Mouse (Mus musculus): ENCODE measurements around the gene Spesp1. TPM values are rescaled to one million over a fixed set of nuclear protein-coding genes. Genes with fewer than 3 reads are reported as not detected.
A peak's percentile ranks its signal among the peaks of the same experiment; 100 is the strongest.

Spesp1 gene
- total RNA-seq, 2 experiments from 2014 or later = not detected

DNA sequence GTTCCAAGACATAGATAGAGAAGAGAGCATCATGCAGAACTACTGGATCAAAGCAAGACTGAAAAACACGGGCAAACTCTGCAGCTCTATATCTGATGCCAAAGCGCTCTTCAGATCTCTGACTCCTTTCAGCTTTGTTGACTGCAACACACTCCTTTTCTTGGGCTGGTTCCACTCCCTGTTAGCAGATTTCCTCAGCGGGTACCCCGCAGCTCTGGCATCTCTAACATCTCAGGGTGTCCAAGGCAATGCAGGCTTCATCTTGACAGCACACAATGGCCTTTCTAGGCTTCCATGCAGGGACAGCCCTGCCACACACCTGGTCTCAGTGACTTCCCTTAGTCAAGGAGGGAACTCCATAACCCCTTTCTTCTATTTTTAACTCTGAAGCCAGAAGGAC lies 31.7 kb downstream of the Spesp1 start:
- no peak for ATAC-seq (replicated peaks; ENCODE audit: poor library complexity, severe bottlenecking)

DNA sequence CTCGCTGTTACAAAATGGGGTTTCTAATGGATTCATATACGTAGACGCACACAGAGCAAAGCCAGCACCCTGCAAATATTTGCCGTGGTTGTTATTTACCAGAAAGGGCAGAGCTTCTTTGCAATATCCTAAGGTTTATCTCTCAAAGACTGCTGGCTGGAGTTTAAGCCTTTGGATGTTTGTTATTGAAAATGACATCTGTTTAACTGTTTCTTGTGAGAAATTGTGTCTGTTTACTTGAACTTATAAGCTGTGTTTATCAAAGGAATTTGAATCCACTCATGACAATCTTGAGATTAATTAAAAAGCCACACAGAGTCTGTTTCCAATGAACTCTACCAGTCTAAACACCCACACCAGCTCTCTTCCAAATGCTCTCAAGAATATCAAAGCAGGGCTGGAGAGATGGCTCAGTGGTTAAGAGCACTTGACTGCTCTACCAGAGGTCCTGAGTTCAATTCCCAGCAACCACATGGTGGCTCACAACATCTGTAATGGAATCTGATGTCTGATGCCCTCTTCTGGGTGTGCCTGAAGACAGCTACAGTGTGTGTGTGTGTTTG lies 35.5 kb downstream of the Spesp1 start:
- ATAC-seq (replicated peaks; ENCODE audit: poor library complexity, severe bottlenecking) = no peak

DNA sequence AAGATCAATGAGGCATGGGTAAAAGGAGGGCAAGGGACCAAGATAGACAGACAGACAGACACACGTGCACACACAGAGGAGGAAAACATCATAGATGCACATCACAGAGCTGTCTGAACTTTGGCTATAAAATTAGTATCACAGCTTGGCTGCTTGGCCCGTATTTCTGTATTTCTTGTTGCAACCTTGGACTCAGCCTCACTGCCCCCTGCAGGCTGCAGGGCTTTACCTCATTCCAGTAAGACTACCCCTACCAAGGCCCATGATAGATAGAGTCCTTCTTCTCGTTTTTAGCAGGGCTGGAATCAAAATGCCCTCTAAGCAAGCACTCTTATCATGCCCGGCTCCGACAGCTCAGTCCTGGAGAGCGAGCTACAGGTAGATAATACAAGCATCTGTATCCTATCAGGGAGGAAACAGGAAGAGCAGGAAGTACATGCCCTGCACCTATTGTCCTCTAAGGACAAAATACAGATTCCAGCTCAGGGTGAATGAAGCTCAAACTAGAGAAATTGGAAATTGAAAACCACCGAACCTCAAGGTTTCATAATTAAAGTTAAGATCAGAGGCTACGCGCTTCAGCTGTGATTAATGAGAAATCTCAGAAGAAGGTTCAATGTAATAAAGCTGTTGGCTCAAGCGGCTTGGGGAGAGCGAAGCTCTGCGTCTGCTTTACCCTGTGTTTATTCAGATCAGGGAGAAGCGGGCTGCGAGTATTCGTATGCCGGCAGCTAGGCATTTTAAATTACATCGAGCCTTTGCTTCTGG lies 36.2 kb downstream of the Spesp1 start:
- ATAC-seq (replicated peaks; ENCODE audit: poor library complexity, severe bottlenecking) = no peak

DNA sequence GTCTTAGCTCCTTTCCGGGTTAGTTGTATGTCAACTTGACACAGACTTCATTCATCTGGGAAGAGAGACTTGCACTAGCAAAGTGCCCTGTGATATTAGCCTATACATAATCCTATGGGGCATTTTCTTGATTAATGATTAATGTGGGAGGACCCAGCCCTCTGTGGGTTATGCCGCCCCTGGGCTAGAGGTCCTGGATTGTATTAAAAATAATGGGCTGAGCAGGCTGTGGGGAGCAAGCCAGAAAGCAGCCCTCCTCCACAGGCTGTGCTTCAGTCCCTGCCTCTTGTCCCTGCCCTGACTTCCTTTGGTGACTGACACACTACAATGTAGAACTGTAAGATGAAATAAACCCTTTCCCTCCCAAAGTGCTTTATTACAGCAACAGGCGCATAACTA lies 37.4 kb downstream of the Spesp1 start:
- no peak for ATAC-seq (replicated peaks; ENCODE audit: poor library complexity, severe bottlenecking)

DNA sequence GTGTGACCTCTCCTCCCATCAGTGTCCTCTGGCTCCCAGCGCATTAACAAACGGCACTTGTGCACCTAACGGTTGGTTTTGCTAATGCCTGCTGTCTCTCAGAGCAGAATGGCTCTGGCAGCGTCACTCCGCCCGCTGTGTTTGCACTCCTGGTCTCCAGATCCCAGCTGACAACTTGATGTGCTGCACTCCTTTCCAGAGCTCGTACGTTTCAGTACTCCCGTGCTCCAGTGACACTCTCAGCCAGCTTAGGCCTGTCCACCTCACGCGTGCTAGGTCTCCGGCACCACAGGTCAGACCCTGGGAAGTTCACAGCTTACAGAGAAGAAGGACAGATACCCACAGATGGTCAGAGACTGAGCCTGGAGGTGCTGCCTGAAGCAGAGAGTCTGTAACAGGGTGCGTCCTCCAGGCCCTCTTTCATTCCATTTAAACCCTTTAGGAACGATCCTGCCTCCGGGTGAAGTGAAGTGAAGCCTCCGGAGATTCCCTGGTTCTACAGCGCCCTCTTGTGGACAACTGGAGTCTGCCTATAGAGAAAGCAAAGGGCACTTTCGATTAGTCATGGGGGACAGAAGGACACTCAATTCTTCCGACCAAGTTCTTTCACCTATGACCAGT lies 37.9 kb downstream of the Spesp1 start:
- peak; percentile 63 for ATAC-seq (replicated peaks; ENCODE audit: poor library complexity, severe bottlenecking)

DNA sequence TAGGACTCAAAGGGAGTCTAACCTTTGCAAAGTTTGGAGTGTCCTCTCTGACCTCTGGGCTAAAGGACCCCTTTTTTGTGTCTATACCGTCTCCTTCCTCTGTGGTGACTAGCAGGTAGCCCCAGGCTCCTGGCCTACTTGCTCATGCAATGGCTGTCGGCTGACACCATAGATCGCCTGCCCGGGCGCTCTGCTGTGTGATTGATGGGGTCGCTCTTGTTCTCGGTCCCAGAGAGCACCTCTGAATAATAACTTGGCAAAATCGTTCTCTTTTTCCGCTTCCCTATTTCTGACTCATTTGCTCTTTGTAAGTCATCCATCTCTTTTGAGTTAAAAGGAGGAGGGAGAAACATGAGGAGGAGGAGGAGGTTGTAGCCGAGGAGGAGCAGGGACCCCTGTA lies 42.0 kb downstream of the Spesp1 start:
- no peak for ATAC-seq (replicated peaks; ENCODE audit: poor library complexity, severe bottlenecking)

DNA sequence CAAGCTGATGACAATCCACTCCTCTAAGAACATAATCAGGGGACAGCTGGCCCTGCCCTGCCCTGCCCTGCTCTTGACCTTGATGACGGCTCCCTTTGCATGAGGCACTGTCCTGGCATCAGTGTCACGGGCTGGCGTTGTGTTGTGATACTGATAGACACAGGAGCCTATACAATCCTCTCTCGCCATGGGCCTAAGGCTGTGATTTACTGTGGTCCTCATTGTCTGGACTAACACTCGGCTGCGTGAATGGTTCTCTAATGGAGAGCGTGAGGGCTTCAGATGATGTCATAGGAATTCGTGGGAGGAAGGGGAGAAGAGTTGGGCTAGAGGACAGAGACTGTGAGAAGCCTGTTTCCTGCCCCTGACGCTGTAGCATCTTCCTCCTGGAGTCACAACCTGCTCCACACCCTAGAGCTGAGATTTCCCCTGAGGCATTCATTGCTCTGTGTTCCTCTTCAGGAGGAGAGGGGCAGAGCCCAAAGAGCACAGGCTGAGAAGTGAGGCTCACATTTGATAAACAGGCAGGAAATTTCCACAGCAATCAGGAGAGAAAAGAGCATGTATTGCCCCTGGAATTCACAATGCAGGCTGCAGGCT lies 44.5 kb downstream of the Spesp1 start:
- no peak for ATAC-seq (replicated peaks; ENCODE audit: poor library complexity, severe bottlenecking)

DNA sequence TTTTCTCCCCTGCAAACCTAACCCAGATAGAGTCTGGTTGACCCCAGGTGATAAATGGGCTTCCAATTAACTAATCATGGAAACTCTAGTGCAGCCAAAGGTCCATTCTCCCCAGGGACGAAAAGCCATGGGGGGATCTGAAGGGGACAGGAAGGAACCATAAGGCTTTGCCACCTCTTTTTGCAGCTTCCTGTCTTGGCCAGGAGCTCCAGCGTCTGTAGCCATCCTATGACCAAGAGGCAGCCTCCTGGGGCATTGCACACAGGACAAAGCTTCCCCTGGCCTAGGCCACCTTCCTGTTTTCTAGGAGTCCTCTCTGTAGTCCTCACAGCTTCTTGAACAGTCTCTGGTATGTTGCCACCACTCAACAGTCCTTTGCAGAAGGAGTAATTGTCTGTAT lies 46.5 kb downstream of the Spesp1 start:
- ATAC-seq (replicated peaks; ENCODE audit: poor library complexity, severe bottlenecking) = peak; percentile 35; the same call in 1 of the 2 replicates

DNA sequence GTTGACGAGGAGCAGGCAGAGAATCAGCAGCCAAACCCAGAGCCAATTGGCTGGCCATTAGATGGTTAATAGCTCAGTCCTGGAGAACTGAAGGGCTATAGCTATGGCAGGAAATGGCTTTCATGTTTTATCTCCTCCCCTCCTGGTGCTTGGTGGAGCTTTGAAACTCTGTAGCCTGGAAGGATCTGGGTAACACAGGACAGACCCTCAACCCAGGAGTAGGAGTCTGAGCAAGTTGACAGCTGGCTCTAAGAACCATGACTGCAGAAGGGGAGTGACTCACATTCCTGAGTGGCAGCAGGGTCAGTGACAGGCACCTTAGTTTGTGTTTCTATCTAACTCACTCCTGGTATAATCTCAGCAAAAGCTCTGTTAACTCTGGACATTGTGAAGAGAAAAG lies 49.4 kb downstream of the Spesp1 start:
- ATAC-seq (replicated peaks; ENCODE audit: poor library complexity, severe bottlenecking) = no peak

DNA sequence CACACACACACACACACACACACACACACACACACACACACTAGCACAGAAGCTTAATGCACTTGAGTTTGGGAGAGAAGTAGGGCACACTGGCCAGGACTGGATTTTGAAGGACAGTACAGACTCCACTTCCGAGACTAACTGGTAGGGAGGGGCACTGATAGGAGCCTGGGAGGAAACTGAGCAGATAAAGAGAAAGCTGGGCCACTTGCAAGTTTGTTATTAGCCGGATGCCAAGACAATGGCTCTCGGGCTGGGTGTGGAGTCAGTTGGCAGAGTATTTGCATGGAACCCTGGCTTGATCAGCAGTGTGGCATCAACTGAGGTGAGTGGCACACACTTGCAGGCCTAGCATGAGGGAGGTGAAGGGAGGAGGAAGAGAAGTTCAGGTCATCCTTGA lies 51.0 kb downstream of the Spesp1 start:
- ATAC-seq (replicated peaks; ENCODE audit: poor library complexity, severe bottlenecking) = no peak

DNA sequence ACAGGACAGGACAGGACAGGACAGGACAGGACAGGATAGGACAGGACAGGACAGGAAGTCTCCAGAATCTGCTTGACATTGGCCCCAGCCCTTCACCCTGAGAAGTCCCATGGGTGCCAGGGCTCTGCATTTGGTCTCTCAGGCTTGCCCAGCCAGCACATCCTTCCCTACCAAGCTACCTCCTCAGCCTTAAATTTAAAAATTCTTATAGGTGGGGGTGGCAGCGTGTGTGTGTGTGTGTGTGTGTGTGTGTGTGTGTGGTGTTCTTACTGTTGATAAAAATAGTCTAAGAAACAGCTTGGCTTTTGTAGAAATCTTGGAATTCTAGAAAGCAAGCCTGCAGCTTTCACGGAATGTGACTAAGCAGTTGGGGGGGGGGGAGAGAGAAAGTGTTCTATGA lies 52.0 kb downstream of the Spesp1 start:
- no peak for ATAC-seq (replicated peaks; ENCODE audit: poor library complexity, severe bottlenecking)

DNA sequence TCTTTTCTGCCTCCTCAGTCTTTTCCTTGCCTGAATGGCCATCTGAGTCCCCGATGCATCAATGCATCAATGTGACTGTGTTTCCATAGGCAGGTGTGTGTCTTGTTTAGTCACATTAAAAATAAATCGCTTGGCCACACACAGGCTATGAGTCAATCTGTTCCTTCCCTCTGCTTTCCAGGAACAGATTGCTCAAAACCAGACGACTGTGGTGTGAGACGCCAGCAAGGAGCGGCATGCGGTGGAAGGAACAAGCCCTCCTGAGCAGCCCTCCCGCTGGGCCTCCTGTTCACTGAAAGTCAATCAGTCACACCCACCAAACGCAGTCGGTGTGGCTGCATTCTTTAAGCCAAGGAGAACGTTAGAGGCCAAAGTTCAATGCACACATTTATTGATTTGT lies 59.5 kb downstream of the Spesp1 start:
- no peak for ATAC-seq (replicated peaks; ENCODE audit: poor library complexity, severe bottlenecking)

DNA sequence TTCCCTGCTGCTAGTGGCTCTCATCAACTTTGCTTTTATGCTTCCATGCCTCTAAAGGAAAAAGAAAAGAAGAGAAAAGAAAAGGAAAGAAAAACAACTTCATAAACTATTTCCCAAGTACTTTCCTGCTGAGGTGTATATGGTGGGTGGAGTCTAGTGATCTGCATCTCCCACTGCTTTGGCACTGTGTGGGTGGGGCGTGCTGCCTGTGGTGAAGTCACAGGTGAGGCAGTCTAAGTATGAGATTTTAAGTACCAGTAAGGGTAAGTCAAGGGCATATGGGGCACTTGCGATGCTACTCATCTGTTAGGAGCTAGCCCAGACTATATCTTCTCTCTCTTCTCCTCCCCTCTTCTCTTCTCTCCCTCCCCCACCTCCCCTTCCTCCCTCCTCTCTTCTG lies 60.0 kb downstream of the Spesp1 start:
- ATAC-seq (replicated peaks; ENCODE audit: poor library complexity, severe bottlenecking) = no peak

Other genes with a start within 250 kb of the Spesp1 start
- 12.4 and 15.5 TPM in 2 replicates for gene Glce, start 159.6 kb downstream of the Spesp1 start, total RNA-seq (2014; fragmentation: Nextera tagmentation)
- gene Glce, start 159.6 kb downstream of the Spesp1 start, total RNA-seq (2017) = 21.4 and 22.5 TPM in 2 replicates
- 212 and 423 TPM in 2 replicates for gene Anp32a, start 59.1 kb upstream of the Spesp1 start, total RNA-seq (2014; fragmentation: Nextera tagmentation)
- gene Anp32a, start 59.1 kb upstream of the Spesp1 start, total RNA-seq (2017) = 721 and 833 TPM in 2 replicates